Mouse (Mus musculus) midbrain, embryonic 12.5 days (tissue): ENCODE data around the gene Kitl. TPM values are rescaled to one million over a fixed set of nuclear protein-coding genes. Genes with fewer than 3 reads are reported as not detected.

Experiments used
- ATAC-seq: fragments of 200-750 bp; cut with Nextera tagmentation; 2 replicates; pipeline ENCODE4 v1.8.0; 2017; ENCODE audit warnings: low read depth, moderate TSS enrichment, moderate library complexity; ENCODE audit not compliant: low FRiP score
- H3K27ac ChIP-seq: fragments of 300-500 bp; sonication (generic); replicated peaks from 2 replicates; pipeline ENCODE4 v1.5.1; 2016; ENCODE audit warnings: mild to moderate bottlenecking
- H3K27me3 ChIP-seq: fragments of 300-500 bp; sonication (generic); 2 replicates; pipeline ENCODE4 v1.6.1; 2016; ENCODE audit warnings: mild to moderate bottlenecking
- H3K36me3 ChIP-seq: fragments of 300-500 bp; sonication (generic); 2 replicates; pipeline ENCODE4 v1.6.1; 2016
- H3K4me1 ChIP-seq: fragments of 300-500 bp; sonication (generic); 2 replicates; pipeline ENCODE4 v1.6.1; 2016
- H3K4me2 ChIP-seq: fragments of 300-500 bp; sonication (generic); replicated peaks from 2 replicates; pipeline ENCODE4 v1.6.1; 2016; ENCODE audit warnings: mild to moderate bottlenecking, moderate library complexity
- H3K4me3 ChIP-seq: fragments of 300-500 bp; sonication (generic); 2 replicates; pipeline ENCODE4 v1.5.1; 2016; ENCODE audit warnings: mild to moderate bottlenecking
- H3K9ac ChIP-seq: fragments of 300-500 bp; sonication (generic); replicated peaks from 2 replicates; pipeline ENCODE4 v1.6.1; 2016; ENCODE audit warnings: mild to moderate bottlenecking, moderate library complexity
- H3K9me3 ChIP-seq: fragments of 300-500 bp; sonication (generic); 2 replicates; pipeline ENCODE4 v1.6.1; 2016; ENCODE audit warnings: mild to moderate bottlenecking
- WGBS: fragments of 180-500 bp; shearing (Covaris S2); methylation state at CpG from one replicate; pipeline ENCODE4 v1.1.7; 2016; 5-methylcytosine and 5-hydroxymethylcytosine counted together
- polyA plus RNA-seq: library from polyadenylated mRNA; unstranded; fragments of >200 nt; fragmentation: Nextera tagmentation; extraction: Ambion mirVana; gene quantifications from 2 replicates; pipeline ENCODE4 v1.2.1, GENCODE M21; 2016

Gene Kitl
- polyA plus RNA-seq, 1 experiment from 2014 or later = 10.6 TPM

DNA sequence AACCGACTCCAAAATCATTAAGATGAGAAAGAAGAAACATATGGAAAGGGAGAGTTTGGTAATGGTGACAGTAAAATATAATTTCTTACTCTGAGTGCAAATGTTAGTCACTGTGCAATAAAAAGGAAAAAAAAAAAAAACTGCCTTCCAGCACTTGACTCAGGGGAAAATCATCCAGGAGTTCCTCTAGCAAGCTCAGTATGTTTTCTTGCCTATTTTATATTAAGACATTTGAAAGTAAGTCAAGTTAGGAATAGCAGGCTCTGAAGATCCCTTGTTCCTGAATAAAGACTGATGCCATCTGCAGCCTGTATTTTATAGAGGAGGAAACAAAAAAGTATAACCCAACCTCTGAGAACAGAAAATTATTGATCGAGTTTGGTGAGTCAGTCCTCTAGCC, 39.7 kb downstream of the Kitl start:
- Histone ChIP-seq H3K9me3 (no peaks in the 10 kb centered on the region), H3K36me3 (no peaks in the 10 kb centered on the region), H3K4me3 (no peak overlapping the region), H3K4me1 (no peaks in the 10 kb centered on the region; the same call in 1 of the 2 replicates), H3K27ac (no peak overlapping the region), H3K9ac (no peak overlapping the region), H3K4me2 (no peak overlapping the region), H3K27me3 (no peaks in the 10 kb centered on the region)
- ATAC-seq = no peak
- 90% methylated on average over 2 of the region's 2 CpGs for WGBS

DNA sequence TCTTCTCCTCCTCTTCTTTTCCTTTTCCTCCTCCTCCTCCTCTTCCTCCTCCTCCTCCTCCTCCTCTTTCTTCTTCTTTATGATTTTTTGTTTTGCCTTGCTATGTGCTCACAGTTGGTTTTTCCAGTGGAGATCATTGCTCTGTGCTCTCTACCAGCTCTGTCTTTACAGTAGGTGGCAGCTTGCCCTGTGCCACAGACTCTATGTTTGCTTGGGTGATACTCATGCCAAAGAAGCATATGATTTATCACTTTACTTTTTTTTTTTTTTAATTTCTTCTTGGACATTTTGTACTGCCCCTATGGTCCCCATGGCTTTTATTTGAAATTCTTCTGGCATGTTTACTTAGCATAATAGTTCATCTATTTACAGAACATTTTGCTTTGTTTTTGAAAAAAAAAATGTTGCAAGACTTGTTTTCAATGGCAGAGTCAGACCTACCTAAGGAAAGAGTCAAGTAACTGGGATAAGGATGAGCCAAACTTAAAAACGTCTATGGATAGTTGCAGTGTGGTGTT, 41.7 kb downstream of the Kitl start:
- WGBS = 78% methylated on average over 1 of the region's 1 CpGs
- H3K4me3 ChIP-seq = no peak overlapping the region
- no peak for ATAC-seq

DNA sequence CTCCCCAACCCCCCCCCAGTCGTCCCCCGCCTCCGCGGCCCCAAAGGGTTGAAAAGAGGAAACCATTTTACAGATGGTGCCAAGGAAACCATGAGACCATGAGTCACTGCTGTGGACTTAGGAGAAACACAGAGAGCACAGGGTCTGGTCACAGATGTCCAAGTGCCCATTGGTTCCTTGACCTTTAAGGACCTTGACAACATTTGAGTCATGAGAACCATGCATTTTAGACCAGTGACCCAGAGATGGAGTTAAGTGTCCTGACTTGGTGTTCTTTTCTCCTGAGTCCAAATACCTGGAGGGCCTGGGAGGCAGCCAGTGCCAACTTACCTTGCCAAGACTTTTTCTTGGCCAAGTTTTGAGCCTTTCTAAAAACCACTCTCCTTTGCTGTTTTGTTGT, 43.9 kb downstream of the Kitl start:
- Histone ChIP-seq H3K36me3 (no peaks in the 10 kb centered on the region), H3K27me3 (no peaks in the 10 kb centered on the region), H3K9me3 (no peaks in the 10 kb centered on the region), H3K4me2 (no peak overlapping the region), H3K27ac (no peak overlapping the region), H3K4me3 (no peak overlapping the region), H3K4me1 (no peaks in the 10 kb centered on the region), H3K9ac (no peak overlapping the region)
- WGBS = 94% methylated on average over 4 of the region's 4 CpGs
- no peak for ATAC-seq

More for the DNA sequence above, 41.7 kb downstream of the Kitl start:
- Histone ChIP-seq H3K27me3 (no peaks in the 10 kb centered on the region), H3K4me1 (no peaks in the 10 kb centered on the region), H3K27ac (no peak overlapping the region), H3K36me3 (no peaks in the 10 kb centered on the region), H3K9me3 (no peaks in the 10 kb centered on the region), H3K4me2 (no peak overlapping the region), H3K9ac (no peak overlapping the region)

GRCm38 (mm10) chr10:100065529-100066301, 50.3 kb downstream of the Kitl start:
- Histone ChIP-seq H3K4me1 (peaks cover 11% of the 10 kb centered on the region), H3K27ac (no peak overlapping the region), H3K9ac (no peak overlapping the region), H3K9me3 (no peaks in the 10 kb centered on the region), H3K36me3 (no peaks in the 10 kb centered on the region), H3K27me3 (no peaks in the 10 kb centered on the region), H3K4me2 (peak overlapping the region; percentile 16; the same call in 1 of the 2 replicates), H3K4me3 (no peak overlapping the region)
- peak; percentile 62 for ATAC-seq
- 21% methylated on average over 12 of the region's 12 CpGs for WGBS

DNA sequence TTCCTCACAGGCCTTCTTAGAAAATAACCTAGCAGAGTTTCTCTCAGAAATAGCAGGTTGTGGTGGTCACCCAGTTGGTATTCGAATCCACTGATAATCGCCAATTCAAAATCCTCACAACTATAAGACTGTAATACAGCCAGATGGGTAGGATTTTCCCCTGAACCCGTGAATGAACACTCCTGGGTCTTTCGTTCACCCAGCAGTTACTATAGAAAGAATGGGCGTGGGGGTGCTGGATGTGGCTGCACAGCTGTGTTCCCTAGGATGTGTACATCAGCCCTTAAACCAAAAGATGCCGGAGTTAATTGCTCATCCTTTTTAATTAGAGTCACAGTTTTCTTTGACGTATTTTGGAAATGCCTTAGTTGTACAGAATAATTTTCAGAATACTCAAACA, 50.9 kb downstream of the Kitl start:
- Histone ChIP-seq H3K36me3 (no peaks in the 10 kb centered on the region), H3K27me3 (no peaks in the 10 kb centered on the region), H3K27ac (no peak overlapping the region), H3K4me2 (peak overlapping the region; percentile 16; the same call in 1 of the 2 replicates), H3K9ac (no peak overlapping the region), H3K4me1 (peaks cover 11% of the 10 kb centered on the region), H3K9me3 (no peaks in the 10 kb centered on the region), H3K4me3 (no peak overlapping the region)
- ATAC-seq = peak; percentile 41; the same call in 1 of the 2 replicates
- 21% methylated on average over 7 of the region's 7 CpGs for WGBS

GRCm38 (mm10) chr10:100072641-100073040, 57.2 kb downstream of the Kitl start:
- 86% methylated on average over 1 of the region's 1 CpGs for WGBS
- no peak overlapping the region for H3K4me2 ChIP-seq
- ATAC-seq = no peak

DNA sequence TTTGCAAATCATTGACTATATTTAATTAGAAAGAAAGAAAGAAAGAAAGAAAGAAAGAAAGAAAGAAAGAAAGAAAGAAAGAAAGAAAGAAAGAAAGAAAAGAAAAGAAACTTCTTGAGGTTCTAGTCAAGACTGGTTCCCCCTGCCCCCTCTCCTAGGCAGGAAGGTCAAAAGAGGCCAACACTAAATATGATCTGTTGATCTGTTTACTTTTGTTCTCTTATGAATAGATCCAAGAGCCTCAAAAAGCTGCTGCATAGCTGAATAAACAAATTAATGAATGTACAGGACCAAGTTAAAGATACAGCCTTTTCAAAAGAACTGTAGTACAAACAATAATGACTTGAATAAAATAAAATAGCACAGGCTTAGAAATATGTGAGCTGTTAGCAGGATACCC, 57.7 kb downstream of the Kitl start:
- no peak overlapping the region for H3K4me2 ChIP-seq
- no peaks in the 10 kb centered on the region for H3K36me3 ChIP-seq
- no peak overlapping the region for H3K4me3 ChIP-seq
- no peaks in the 10 kb centered on the region for H3K9me3 ChIP-seq
- H3K4me1 ChIP-seq = no peaks in the 10 kb centered on the region
- no peak overlapping the region for H3K27ac ChIP-seq
- no peak for ATAC-seq
- H3K27me3 ChIP-seq = no peaks in the 10 kb centered on the region
- no peak overlapping the region for H3K9ac ChIP-seq

More at GRCm38 (mm10) chr10:100072641-100073040, 57.2 kb downstream of the Kitl start:
- Histone ChIP-seq H3K9ac (no peak overlapping the region), H3K4me3 (no peak overlapping the region), H3K36me3 (no peaks in the 10 kb centered on the region), H3K9me3 (no peaks in the 10 kb centered on the region), H3K27ac (no peak overlapping the region), H3K4me1 (no peaks in the 10 kb centered on the region), H3K27me3 (no peaks in the 10 kb centered on the region)

GRCm38 (mm10) chr10:100101115-100101514, 85.7 kb downstream of the Kitl start:
- Histone ChIP-seq H3K9ac (no peak overlapping the region), H3K4me2 (no peak overlapping the region), H3K27me3 (no peaks in the 10 kb centered on the region), H3K9me3 (no peaks in the 10 kb centered on the region), H3K36me3 (no peaks in the 10 kb centered on the region), H3K4me3 (no peak overlapping the region), H3K4me1 (no peaks in the 10 kb centered on the region), H3K27ac (no peak overlapping the region)
- WGBS = 83% methylated on average over 3 of the region's 3 CpGs
- ATAC-seq = no peak

- Histone ChIP-seq H3K36me3 (no peaks in the 10 kb centered on the region), H3K4me2 (no peak overlapping the region; the same call in 1 of the 2 replicates), H3K27me3 (no peaks in the 10 kb centered on the region), H3K27ac (no peak overlapping the region), H3K4me3 (no peak overlapping the region), H3K9me3 (no peaks in the 10 kb centered on the region), H3K4me1 (peaks cover 11% of the 10 kb centered on the region; the same call in 1 of the 2 replicates), H3K9ac (no peak overlapping the region)
- peak; percentile 65; the same call in 1 of the 2 replicates for ATAC-seq
- 20% methylated on average over 7 of the region's 7 CpGs for WGBS
Observed at GRCm38 (mm10) chr10:100111209-100111608, 95.8 kb downstream of the Kitl start.

GRCm38 (mm10) chr10:100115570-100115969, 100.1 kb downstream of the Kitl start:
- Histone ChIP-seq H3K27ac (no peak overlapping the region), H3K36me3 (no peaks in the 10 kb centered on the region), H3K9ac (no peak overlapping the region), H3K4me3 (no peak overlapping the region), H3K27me3 (no peaks in the 10 kb centered on the region), H3K4me2 (no peak overlapping the region), H3K9me3 (no peaks in the 10 kb centered on the region), H3K4me1 (peaks cover 10% of the 10 kb centered on the region; the same call in 1 of the 2 replicates)
- WGBS = 89% methylated on average over 2 of the region's 2 CpGs
- ATAC-seq = no peak

DNA sequence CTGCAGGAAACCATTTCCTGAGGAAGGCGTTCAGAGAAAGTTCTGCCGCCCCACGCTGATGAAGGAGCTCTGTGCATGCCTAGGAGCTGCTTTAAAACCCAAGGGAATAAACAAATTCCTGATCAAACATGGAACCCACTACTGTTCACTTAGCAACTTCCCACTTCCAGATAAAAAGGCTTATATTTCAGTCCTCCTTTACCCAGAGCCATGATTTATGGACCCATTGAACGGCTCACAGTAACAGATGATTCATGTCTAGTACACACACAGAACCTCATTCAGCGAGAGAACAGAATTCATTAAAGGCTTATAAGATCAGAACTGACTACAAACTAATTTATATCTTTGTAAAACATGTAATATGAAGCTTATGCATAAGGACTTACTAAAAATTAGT, 109.0 kb downstream of the Kitl start:
- H3K4me2 ChIP-seq = no peak overlapping the region
- WGBS = 87% methylated on average over 5 of the region's 5 CpGs
- H3K27ac ChIP-seq = no peak overlapping the region
- no peak overlapping the region for H3K4me3 ChIP-seq
- no peak overlapping the region for H3K9ac ChIP-seq
- no peak for ATAC-seq
- H3K27me3 ChIP-seq = no peaks in the 10 kb centered on the region
- H3K9me3 ChIP-seq = no peaks in the 10 kb centered on the region
- H3K4me1 ChIP-seq = peaks cover 10% of the 10 kb centered on the region; the same call in 1 of the 2 replicates
- H3K36me3 ChIP-seq = no peaks in the 10 kb centered on the region

DNA sequence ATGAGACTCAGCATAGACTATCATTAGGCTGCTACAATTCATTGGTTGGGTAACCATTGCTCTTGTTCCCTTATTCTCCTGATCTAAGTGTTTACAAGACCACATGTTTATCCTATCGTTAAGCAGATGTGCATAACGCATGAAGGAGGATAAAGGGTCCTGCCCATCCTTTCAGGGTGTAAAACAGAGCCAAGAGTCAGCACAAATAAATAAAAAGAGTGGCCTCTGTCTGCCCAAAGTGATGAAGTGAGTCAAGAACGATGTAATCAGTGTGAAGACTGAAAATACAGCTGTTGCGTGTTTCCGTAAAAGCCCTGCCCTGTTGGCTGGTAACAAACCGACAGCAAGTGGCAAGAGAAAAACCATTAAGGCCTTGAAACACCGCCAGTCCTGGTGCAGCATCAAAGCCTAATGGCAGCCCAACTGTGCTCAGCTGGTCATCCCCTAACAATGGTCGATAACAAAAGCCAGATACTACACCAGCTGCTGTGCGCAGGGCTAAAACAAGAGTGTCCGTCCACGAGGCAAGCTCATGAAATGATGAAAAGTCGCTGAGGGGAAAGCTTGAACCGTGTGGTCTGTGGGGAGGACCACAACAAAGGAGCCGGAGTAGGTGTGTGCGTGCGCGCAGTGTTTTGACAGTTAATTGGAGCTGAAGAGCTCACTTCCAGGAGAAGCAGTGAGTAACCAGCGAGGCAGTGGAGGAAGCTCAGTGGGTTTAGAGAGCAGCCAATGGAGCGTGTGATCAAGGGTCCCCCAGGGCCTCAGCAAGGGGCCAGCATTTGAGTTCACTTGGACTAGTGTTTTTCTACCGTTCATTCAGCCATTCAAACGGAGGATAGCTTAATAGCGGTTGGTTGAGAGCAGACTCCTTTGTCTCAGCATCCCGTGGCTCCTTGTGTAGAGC, 112.7 kb downstream of the Kitl start:
- Histone ChIP-seq H3K9ac (no peak overlapping the region), H3K9me3 (no peaks in the 10 kb centered on the region), H3K4me1 (peaks cover 10% of the 10 kb centered on the region; the same call in 1 of the 2 replicates), H3K4me3 (0 out of 2 replicates have a peak overlapping the region, but pooled peaks have one; percentile 9), H3K27me3 (no peaks in the 10 kb centered on the region), H3K4me2 (peak overlapping the region; percentile 34), H3K36me3 (no peaks in the 10 kb centered on the region), H3K27ac (peak overlapping the region; percentile 58)
- peak; percentile 90 for ATAC-seq
- 30% methylated on average over 23 of the region's 23 CpGs for WGBS
